Mouse (Mus musculus): ENCODE measurements around the gene Gm40193.

- TF ChIP-seq POLR2A (IDR thresholded peaks at IDR 0.05; ENCODE audit: insufficient read depth, low read depth, low read length) = no peak
- no peak for TF ChIP-seq CTCF (IDR thresholded peaks at IDR 0.05; ENCODE audit: insufficient read depth, low read depth, low read length)
These were observed 21.2 kb upstream of the Gm40193 start for GRCm38 (mm10) chr11:70553940-70554339.

All from olfactory bulb, adult 2 months (tissue).